ENCODE assay signal across 12 mouse cellular contexts in genomic region chr11:85675244-85675643, GRCm38 (mm10).
A peak's percentile ranks its signal among the peaks of the same experiment; 100 is the strongest.
DNase-seq lines count a peak whose midpoint lies in the region; ATAC-seq and TF ChIP-seq lines count a peak whose summit lies in the region.
"Had no signal": no experiment of that assay in that cellular context is flagged by ENCODE, and none has a peak within 500 bp of the region (broad histone marks: within the 10 kb centered on the region; RNA-seq: fewer than 3 reads in every experiment).

No protein-coding gene starts in this region.

- H3K27me3 ChIP-seq in hindbrain, embryonic 10.5 days (ENCODE audit: insufficient read depth, poor library complexity, severe bottlenecking) = peaks cover 27% of the 10 kb centered on the region; the same call in 1 of the 2 replicates
- H3K27me3 ChIP-seq in hindbrain, embryonic 12.5 days = no peaks in the 10 kb centered on the region
- H3K27me3 ChIP-seq in lung, embryonic 14.5 days (ENCODE audit: insufficient read depth, low read length) = no peaks in the 10 kb centered on the region
- 0 out of 2 replicates have a peak, but pooled peaks cover 5% of the 10 kb centered on the region for H3K27me3 ChIP-seq in limb, embryonic 12.5 days
- H3K27me3 ChIP-seq in stomach, embryonic 16.5 days (ENCODE audit: control insufficient read depth, insufficient read depth, low read length) = no peaks in the 10 kb centered on the region
- no peaks in the 10 kb centered on the region for H3K27me3 ChIP-seq in hindbrain, embryonic 11.5 days (ENCODE audit: control insufficient read depth, insufficient read depth, low read length)
- H3K27me3 ChIP-seq: limb, embryonic 15.5 days had no signal

- DNase-seq in hindbrain, embryonic 10.5 days (ENCODE audit: low spot score) = no peak
- DNase-seq in lung, embryonic 14.5 days = peak; percentile 91
- DNase-seq in lung, postnatal 25 days (ENCODE audit: low spot score) = no peak
- DNase-seq in embryo, embryonic 10.5 days (ENCODE audit: low spot score) = no peak
- DNase-seq in hindbrain, embryonic 11.5 days (ENCODE audit: low spot score) = no peak
- DNase-seq: cerebellum, adult 8-10 months; layer of hippocampus, postnatal 36 days had no signal

- H3K4me3 ChIP-seq in hindbrain, embryonic 10.5 days = no peak overlapping the region
- no peak overlapping the region for H3K4me3 ChIP-seq in hindbrain, embryonic 12.5 days
- H3K4me3 ChIP-seq in lung, embryonic 14.5 days (ENCODE audit: low read depth, low read length) = no peak overlapping the region
- no peak overlapping the region for H3K4me3 ChIP-seq in limb, embryonic 12.5 days (replicated peaks)
- H3K4me3 ChIP-seq in stomach, embryonic 16.5 days (replicated peaks; ENCODE audit: low read length) = no peak overlapping the region
- no peak overlapping the region for H3K4me3 ChIP-seq in hindbrain, embryonic 11.5 days (ENCODE audit: low read depth, low read length)
- H3K4me3 ChIP-seq: forebrain, embryonic 12.5 days; limb, embryonic 15.5 days had no signal

- no peaks in the 10 kb centered on the region for H3K36me3 ChIP-seq in hindbrain, embryonic 10.5 days
- no peaks in the 10 kb centered on the region for H3K36me3 ChIP-seq in hindbrain, embryonic 12.5 days
- no peaks in the 10 kb centered on the region for H3K36me3 ChIP-seq in lung, embryonic 14.5 days (ENCODE audit: insufficient read depth)
- H3K36me3 ChIP-seq in limb, embryonic 12.5 days = no peaks in the 10 kb centered on the region
- no peaks in the 10 kb centered on the region for H3K36me3 ChIP-seq in stomach, embryonic 16.5 days (ENCODE audit: control insufficient read depth, insufficient read depth, low read length)
- no peaks in the 10 kb centered on the region for H3K36me3 ChIP-seq in hindbrain, embryonic 11.5 days (ENCODE audit: control insufficient read depth, insufficient read depth, low read length)
- H3K36me3 ChIP-seq: forebrain, embryonic 12.5 days; limb, embryonic 15.5 days had no signal

- peaks cover 63% of the 10 kb centered on the region for H3K4me1 ChIP-seq in hindbrain, embryonic 10.5 days (replicated peaks)
- H3K4me1 ChIP-seq in hindbrain, embryonic 12.5 days = peaks cover 30% of the 10 kb centered on the region
- peaks cover 34% of the 10 kb centered on the region for H3K4me1 ChIP-seq in lung, embryonic 14.5 days (ENCODE audit: insufficient read depth)
- peaks cover 39% of the 10 kb centered on the region for H3K4me1 ChIP-seq in limb, embryonic 12.5 days (replicated peaks)
- peaks cover 27% of the 10 kb centered on the region for H3K4me1 ChIP-seq in stomach, embryonic 16.5 days (ENCODE audit: control insufficient read depth, insufficient read depth, low read length)
- H3K4me1 ChIP-seq in hindbrain, embryonic 11.5 days (replicated peaks; ENCODE audit: control insufficient read depth, insufficient read depth, low read length) = 0 out of 2 replicates have a peak, but pooled peaks cover 2% of the 10 kb centered on the region

- no peak overlapping the region for H3K9ac ChIP-seq in hindbrain, embryonic 12.5 days
- no peak overlapping the region for H3K9ac ChIP-seq in lung, embryonic 14.5 days
- H3K9ac ChIP-seq in limb, embryonic 12.5 days (replicated peaks) = 0 out of 2 replicates have a peak overlapping the region, but pooled peaks have one; percentile 4
- H3K9ac ChIP-seq in stomach, embryonic 16.5 days (ENCODE audit: low read length) = no peak overlapping the region
- no peak overlapping the region for H3K9ac ChIP-seq in hindbrain, embryonic 11.5 days (ENCODE audit: low read depth, low read length)
- H3K9ac ChIP-seq: forebrain, embryonic 12.5 days; limb, embryonic 15.5 days had no signal

- no peak for TF ChIP-seq CTCF in lung, embryonic 14.5 days (IDR thresholded peaks at IDR 0.05; ENCODE audit: low read depth)

- 33% methylated on average over 4 of the region's 4 CpGs for WGBS in hindbrain, embryonic 10.5 days
- 26% methylated on average over 4 of the region's 4 CpGs for WGBS in hindbrain, embryonic 12.5 days
- WGBS in lung, embryonic 14.5 days = 21% methylated on average over 4 of the region's 4 CpGs
- WGBS in limb, embryonic 12.5 days = 20% methylated on average over 4 of the region's 4 CpGs
- WGBS in stomach, embryonic 16.5 days = 36% methylated on average over 4 of the region's 4 CpGs
- WGBS in hindbrain, embryonic 11.5 days = 39% methylated on average over 4 of the region's 4 CpGs

- no peak overlapping the region for H3K4me2 ChIP-seq in hindbrain, embryonic 12.5 days (replicated peaks)
- 0 out of 2 replicates have a peak overlapping the region, but pooled peaks have one; percentile 12 for H3K4me2 ChIP-seq in lung, embryonic 14.5 days
- no peak overlapping the region for H3K4me2 ChIP-seq in limb, embryonic 12.5 days
- no peak overlapping the region for H3K4me2 ChIP-seq in stomach, embryonic 16.5 days (ENCODE audit: low read depth, low read length)
- H3K4me2 ChIP-seq in hindbrain, embryonic 11.5 days (replicated peaks; ENCODE audit: low read depth, low read length) = no peak overlapping the region
- H3K4me2 ChIP-seq: forebrain, embryonic 12.5 days; limb, embryonic 15.5 days had no signal

- no peak for ATAC-seq in hindbrain, embryonic 12.5 days (ENCODE audit: low FRiP score)
- ATAC-seq in lung, embryonic 14.5 days (ENCODE audit: insufficient read depth) = peak; percentile 81
- ATAC-seq in limb, embryonic 12.5 days (ENCODE audit: insufficient number of reproducible peaks, insufficient read depth, low FRiP score, low TSS enrichment, low read depth) = no peak
- peak; percentile 65; the same call in 1 of the 2 replicates for ATAC-seq in stomach, embryonic 16.5 days (ENCODE audit: insufficient read depth, low FRiP score)
- ATAC-seq in hindbrain, embryonic 11.5 days (ENCODE audit: low FRiP score) = no peak

- peak overlapping the region; percentile 30; the same call in 1 of the 2 replicates for H3K27ac ChIP-seq in hindbrain, embryonic 10.5 days
- no peak overlapping the region for H3K27ac ChIP-seq in hindbrain, embryonic 12.5 days
- H3K27ac ChIP-seq in lung, embryonic 14.5 days (ENCODE audit: low read depth) = peak overlapping the region; percentile 91
- no peak overlapping the region; the same call in 1 of the 2 replicates for H3K27ac ChIP-seq in limb, embryonic 12.5 days
- peak overlapping the region; percentile 77 for H3K27ac ChIP-seq in stomach, embryonic 16.5 days (ENCODE audit: low read length)
- H3K27ac ChIP-seq in hindbrain, embryonic 11.5 days (ENCODE audit: low read depth, low read length) = no peak overlapping the region
- H3K27ac ChIP-seq: forebrain, embryonic 12.5 days; limb, embryonic 15.5 days had no signal

- H3K9me3 ChIP-seq in hindbrain, embryonic 10.5 days = no peaks in the 10 kb centered on the region
- H3K9me3 ChIP-seq in hindbrain, embryonic 12.5 days (replicated peaks) = no peaks in the 10 kb centered on the region
- no peaks in the 10 kb centered on the region for H3K9me3 ChIP-seq in lung, embryonic 14.5 days (ENCODE audit: low read depth, low read length)
- H3K9me3 ChIP-seq in limb, embryonic 12.5 days = no peaks in the 10 kb centered on the region
- no peaks in the 10 kb centered on the region for H3K9me3 ChIP-seq in stomach, embryonic 16.5 days (replicated peaks; ENCODE audit: control insufficient read depth, low read length)
- H3K9me3 ChIP-seq in hindbrain, embryonic 11.5 days (ENCODE audit: control insufficient read depth, low read length) = no peaks in the 10 kb centered on the region
- H3K9me3 ChIP-seq: forebrain, embryonic 12.5 days; limb, embryonic 15.5 days had no signal

Comparison
In these comparisons a context has a peak if more than half of its experiments do, and no peak if none do; other contexts are left out.
1. H3K27ac ChIP-seq: peak in hindbrain, embryonic 10.5 days (single experiment), lung, embryonic 14.5 days (single experiment) and stomach, embryonic 16.5 days (single experiment); none in hindbrain, embryonic 12.5 days (single experiment), limb, embryonic 12.5 days (single experiment) and hindbrain, embryonic 11.5 days (single experiment).
2. ATAC-seq: peak in lung, embryonic 14.5 days (single experiment) and stomach, embryonic 16.5 days (single experiment); none in hindbrain, embryonic 12.5 days (single experiment), limb, embryonic 12.5 days (single experiment) and hindbrain, embryonic 11.5 days (single experiment).